Mouse (Mus musculus): ENCODE results near the gene Scrn1.

The Scrn1 gene

GRCm38 (mm10) chr6:54566546-54566919, 244 bp upstream of the Scrn1 start:
- DNase-seq (ENCODE audit: low read depth, low spot score): no peak

DNA sequence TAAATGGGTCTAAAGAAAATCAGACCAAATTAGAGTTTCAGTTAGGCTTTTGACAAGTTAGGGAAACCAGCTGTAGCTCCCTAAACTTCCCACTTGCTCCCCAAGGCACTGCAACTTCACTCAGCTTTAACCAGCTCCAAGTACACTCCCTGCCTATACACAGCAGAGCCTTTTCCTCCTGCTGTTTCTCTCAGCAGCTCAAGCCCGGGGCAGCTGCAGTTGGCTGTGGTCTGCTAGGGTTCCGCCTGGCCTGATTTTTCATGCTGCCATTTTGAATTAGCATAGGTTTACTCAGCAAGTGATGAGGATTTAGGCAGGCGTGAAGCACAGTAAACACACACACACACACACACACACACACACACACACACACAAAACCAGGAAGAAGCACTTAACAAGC, 1.3 kb downstream of the Scrn1 start:
- DNase-seq (ENCODE audit: low read depth, low spot score): no peak

GRCm38 (mm10) chr6:54564506-54564991, 1.7 kb downstream of the Scrn1 start:
- DNase-seq (ENCODE audit: low read depth, low spot score): no peak

DNA sequence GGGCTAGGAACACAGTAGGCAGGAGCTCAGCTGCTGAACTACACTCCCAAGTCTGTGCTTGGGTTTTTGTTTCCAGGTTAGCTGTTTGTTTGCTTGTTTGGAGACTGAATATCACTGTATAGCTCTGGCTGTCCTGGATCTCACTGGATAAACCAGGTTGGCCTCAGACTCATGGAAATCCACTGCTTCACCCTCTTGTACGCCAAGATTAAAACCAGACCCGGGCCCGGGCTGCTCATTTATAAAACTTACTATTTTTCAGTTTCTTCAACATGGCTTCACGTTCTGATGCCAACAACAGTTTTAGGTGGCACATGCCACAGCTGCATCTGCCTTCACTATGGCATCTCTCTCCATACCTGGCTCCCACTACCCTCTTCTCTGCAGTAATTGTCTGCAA, 2.7 kb downstream of the Scrn1 start:
- no peak for DNase-seq (ENCODE audit: low read depth, low spot score)

GRCm38 (mm10) chr6:54562018-54562809, 4.1 kb downstream of the Scrn1 start:
- DNase-seq (ENCODE audit: low read depth, low spot score): no peak

GRCm38 (mm10) chr6:54558466-54558865, 7.8 kb downstream of the Scrn1 start:
- no peak for DNase-seq (ENCODE audit: low read depth, low spot score)

- DNase-seq (ENCODE audit: low read depth, low spot score): no peak
Observed at GRCm38 (mm10) chr6:54557671-54558070, 8.6 kb downstream of the Scrn1 start.

DNA sequence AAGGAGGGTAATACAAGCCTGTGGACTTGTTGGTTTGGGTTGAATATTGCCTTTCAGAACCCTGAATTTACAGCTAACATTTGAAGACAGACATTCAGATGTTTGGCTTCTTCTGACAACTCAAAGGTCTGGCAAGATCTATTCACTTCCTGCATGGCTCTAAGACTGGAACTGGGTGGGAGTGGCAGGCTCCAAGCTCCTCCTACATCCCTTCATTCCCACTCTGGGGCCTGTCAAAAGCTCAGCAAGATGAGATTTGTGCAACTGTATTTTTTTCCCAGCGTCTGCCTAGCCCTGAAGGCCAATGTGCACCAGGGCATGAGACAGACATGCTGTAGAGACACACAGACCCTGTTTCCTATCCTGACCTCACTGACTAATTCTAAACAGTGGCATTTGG, 10.5 kb downstream of the Scrn1 start:
- no peak for DNase-seq (ENCODE audit: low read depth, low spot score)

- DNase-seq (ENCODE audit: low read depth, low spot score): no peak
Observed at GRCm38 (mm10) chr6:54554341-54555110, 11.8 kb downstream of the Scrn1 start.

- no peak for DNase-seq (ENCODE audit: low read depth, low spot score)
Observed at GRCm38 (mm10) chr6:54553632-54554031, 12.7 kb downstream of the Scrn1 start.

- no peak for DNase-seq (ENCODE audit: low read depth, low spot score)
Observed at GRCm38 (mm10) chr6:54552721-54553413, 13.4 kb downstream of the Scrn1 start.

DNA sequence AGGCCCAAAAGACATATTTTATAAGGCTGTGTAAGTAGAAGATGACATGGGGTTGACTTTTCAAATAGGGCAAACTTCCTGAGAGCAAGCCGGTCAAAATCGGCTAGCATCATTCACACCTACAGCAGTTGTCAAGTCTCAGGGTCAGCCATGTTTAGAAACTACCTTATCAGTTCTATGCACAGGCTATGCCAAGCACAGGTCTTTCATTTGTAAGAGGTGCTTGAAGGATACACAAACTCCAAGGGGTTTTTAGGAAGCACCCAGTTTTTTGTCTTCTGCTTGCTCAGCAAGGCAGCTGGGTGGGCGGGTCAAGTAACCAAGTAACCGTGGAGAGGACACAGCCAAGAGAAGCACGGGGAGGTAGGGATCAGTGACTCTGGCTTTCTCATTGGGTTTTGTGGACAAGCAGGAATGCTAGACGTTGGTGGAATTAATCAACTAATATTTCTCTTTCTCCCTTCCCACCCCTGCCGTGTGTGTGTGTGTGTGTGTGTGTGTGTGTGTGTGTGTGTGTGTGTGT, 15.4 kb downstream of the Scrn1 start:
- DNase-seq (ENCODE audit: low read depth, low spot score): no peak

DNA sequence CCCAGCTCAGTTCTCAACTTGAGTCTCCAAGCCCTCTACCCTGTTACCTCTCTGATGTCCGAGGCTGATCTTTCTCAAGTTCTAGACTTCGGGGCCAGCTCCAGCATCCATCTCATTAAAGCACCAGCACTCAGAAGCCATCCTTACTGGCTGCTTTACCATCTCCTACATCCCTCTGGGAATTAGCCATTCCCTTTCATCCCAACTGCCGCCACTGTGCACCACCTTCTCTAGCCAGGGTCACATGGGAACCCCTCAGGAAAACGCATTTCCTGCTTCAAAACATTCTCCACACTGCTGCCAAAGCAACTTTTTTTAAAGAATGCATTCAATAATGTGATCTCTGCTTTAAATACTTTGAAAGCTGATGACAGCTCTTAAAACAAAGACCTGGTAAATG, 17.0 kb downstream of the Scrn1 start:
- no peak for DNase-seq (ENCODE audit: low read depth, low spot score)

DNA sequence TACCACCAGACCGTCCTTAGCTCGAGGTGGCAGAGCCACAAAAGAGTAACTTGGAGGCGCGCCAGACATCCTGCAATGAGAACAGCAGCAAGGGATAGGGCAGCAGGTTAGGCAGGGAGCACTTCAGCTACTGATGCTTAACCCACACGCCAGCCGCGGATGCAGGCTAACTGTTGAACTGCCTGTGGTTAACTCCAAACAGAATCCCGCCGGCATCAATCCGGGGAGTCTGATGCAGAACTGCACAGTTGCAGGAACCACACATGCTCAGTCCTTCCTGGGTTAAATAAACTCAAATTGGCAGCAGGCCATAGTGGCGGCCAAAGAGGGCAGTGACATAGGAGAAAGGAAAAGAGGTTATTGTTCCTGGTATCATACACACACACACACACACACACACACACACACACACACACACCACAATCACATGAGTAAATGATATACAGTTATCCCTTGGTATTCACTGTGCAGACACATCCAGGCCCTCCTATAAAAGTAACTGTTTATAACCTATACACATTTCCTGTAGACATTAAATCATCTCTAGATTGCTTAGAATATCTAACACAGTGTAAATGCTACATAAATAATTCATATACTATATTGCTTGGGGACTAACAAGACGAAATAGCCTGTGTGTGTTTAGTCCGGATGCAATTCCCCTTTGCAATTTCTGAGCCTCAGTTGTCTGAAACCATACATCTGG, 17.8 kb downstream of the Scrn1 start:
- DNase-seq (ENCODE audit: low read depth, low spot score): no peak

GRCm38 (mm10) chr6:54543646-54544045, 22.6 kb downstream of the Scrn1 start:
- DNase-seq (ENCODE audit: low read depth, low spot score): no peak

- DNase-seq (ENCODE audit: low read depth, low spot score): no peak
Observed at GRCm38 (mm10) chr6:54542836-54543235, 23.5 kb downstream of the Scrn1 start.

DNA sequence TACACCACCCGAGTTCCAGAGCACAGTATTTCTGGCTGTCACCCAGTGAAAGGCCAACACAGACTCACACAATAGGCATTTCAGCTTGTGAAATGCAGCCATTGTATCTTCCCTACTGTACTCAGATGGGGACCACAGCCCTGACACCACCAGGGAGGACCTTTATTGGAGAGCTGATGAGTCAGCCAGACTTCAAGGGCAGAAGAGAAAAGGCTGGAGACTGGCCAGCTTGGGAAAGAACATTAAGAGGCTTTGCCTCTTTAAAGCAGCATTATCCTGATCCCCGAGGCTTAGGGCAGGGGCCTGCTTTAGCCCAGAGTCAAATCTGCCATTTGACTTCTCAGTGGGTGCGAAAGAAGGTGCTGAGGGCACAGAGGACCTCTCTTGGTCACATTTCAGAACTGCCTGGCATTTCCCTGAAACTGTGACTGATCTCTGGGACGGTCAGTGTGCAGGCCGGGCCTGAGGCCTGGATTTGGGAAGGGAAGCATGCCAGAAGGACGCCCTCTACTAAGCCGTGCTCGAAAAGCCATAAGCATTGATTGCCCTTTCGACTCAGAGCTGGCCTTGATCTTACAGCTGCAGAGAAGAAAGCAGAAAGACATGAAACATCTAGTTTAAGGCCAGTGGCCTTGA, 25.9 kb downstream of the Scrn1 start:
- no peak for DNase-seq (ENCODE audit: low read depth, low spot score)

DNA sequence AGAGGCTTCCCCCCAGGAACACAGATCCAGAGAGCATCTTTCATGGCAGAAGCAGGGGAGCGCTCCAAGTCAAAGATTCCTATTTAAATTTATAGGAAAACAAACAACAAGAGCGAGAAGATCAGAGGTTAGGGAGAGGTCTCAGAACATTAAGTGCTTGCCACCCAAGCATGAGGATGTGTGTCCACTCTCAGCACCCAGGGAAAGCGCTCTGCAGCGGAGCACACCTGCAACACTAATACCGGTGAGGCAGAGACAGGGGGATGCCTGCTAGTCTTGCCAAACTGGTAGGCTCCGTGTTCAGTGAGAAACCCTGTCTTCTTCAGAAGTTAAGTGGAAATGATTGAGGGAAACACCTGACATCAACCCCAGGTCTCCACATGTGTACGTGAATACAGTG, 26.9 kb downstream of the Scrn1 start:
- DNase-seq (ENCODE audit: low read depth, low spot score): no peak

GRCm38 (mm10) chr6:54538773-54539173, 27.5 kb downstream of the Scrn1 start:
- DNase-seq (ENCODE audit: low read depth, low spot score): no peak

DNA sequence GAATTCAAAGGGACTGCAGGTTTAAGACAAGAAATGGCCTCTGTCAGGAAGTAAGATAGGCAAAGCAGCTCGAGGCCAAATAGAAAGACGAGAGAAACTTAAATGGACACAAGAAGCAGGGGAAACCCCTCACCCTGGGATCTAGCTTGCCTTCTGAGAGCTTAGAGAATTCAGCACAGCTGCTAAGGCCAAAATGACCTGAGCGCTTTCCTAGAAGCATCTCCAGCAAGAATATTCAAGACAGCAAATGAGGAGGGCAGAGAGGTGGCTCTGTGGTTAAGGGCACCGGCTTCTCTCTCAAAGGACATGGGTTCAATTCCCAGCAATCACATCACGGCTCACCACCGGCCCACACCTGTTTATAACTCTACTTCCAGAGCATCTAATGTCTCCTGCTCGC, 29.2 kb downstream of the Scrn1 start:
- no peak for DNase-seq (ENCODE audit: low read depth, low spot score)

GRCm38 (mm10) chr6:54535485-54535884, 30.8 kb downstream of the Scrn1 start:
- DNase-seq (ENCODE audit: low read depth, low spot score): no peak
